Mouse (Mus musculus) thymus, adult 18-20 months (tissue): ENCODE data around the gene Serpina3f.

Source experiments
- DNase-seq, 2 experiments: peaks; one replicate each; pipeline ENCODE4 v3.0.0; 2022; ENCODE audit warnings: mixed read lengths in 2 of 2

The Serpina3f gene

GRCm38 (mm10) chr12:104261041-104261440, 46.7 kb downstream of the Serpina3f start:
- no peak for DNase-seq

- DNase-seq: no peak
Measured at GRCm38 (mm10) chr12:104262863-104263262, 48.5 kb downstream of the Serpina3f start, which contains the start of gene Serpina3i. Gene Serpina3i (plus strand): TSS chr12:104263122.

GRCm38 (mm10) chr12:104266374-104266773, 52.0 kb downstream of the Serpina3f start:
- DNase-seq: no peak
